Mouse (Mus musculus): ENCODE measurements around the gene Fto.

The Fto gene

GRCm38 (mm10) chr8:91528967-91529366 is 215.6 kb downstream of the Fto start:
- no peak for DNase-seq (ENCODE audit: low spot score)

GRCm38 (mm10) chr8:91529699-91530098 is 216.4 kb downstream of the Fto start:
- no peak for DNase-seq (ENCODE audit: low spot score)

- no peak for DNase-seq (ENCODE audit: low spot score)
Observed at GRCm38 (mm10) chr8:91530656-91531055, 217.3 kb downstream of the Fto start.

- peak; percentile 87 for DNase-seq (ENCODE audit: low spot score)
Observed at GRCm38 (mm10) chr8:91531971-91532370, 218.6 kb downstream of the Fto start.

- peak; percentile 47 for DNase-seq (ENCODE audit: low spot score)
Observed at GRCm38 (mm10) chr8:91532671-91533436, 219.5 kb downstream of the Fto start.

GRCm38 (mm10) chr8:91534752-91535151 is 221.4 kb downstream of the Fto start:
- DNase-seq (ENCODE audit: low spot score) = no peak

GRCm38 (mm10) chr8:91538109-91538508 is 224.8 kb downstream of the Fto start:
- no peak for DNase-seq (ENCODE audit: low spot score)

- DNase-seq (ENCODE audit: low spot score) = no peak
Observed at GRCm38 (mm10) chr8:91538892-91539291, 225.6 kb downstream of the Fto start.

GRCm38 (mm10) chr8:91539586-91539985 is 226.3 kb downstream of the Fto start:
- no peak for DNase-seq (ENCODE audit: low spot score)

- DNase-seq (ENCODE audit: low spot score) = no peak
Observed at GRCm38 (mm10) chr8:91541229-91541628, 227.9 kb downstream of the Fto start.

- DNase-seq (ENCODE audit: low spot score) = no peak
Observed at GRCm38 (mm10) chr8:91545561-91545960, 232.2 kb downstream of the Fto start.

- DNase-seq (ENCODE audit: low spot score) = no peak
Observed at GRCm38 (mm10) chr8:91546599-91546998, 233.3 kb downstream of the Fto start.

- DNase-seq (ENCODE audit: low spot score) = no peak
Observed at GRCm38 (mm10) chr8:91550131-91550530, 236.8 kb downstream of the Fto start.

- no peak for DNase-seq (ENCODE audit: low spot score)
Observed at GRCm38 (mm10) chr8:91551166-91551765, 237.9 kb downstream of the Fto start.

- DNase-seq (ENCODE audit: low spot score) = peak; percentile 47
Observed at GRCm38 (mm10) chr8:91551775-91552538, 238.6 kb downstream of the Fto start.

GRCm38 (mm10) chr8:91552635-91553034 is 239.3 kb downstream of the Fto start:
- no peak for DNase-seq (ENCODE audit: low spot score)

- DNase-seq (ENCODE audit: low spot score) = no peak
Observed at GRCm38 (mm10) chr8:91553387-91553786, 240.1 kb downstream of the Fto start.

- DNase-seq (ENCODE audit: low spot score) = no peak
Observed at GRCm38 (mm10) chr8:91557041-91557587, 243.8 kb downstream of the Fto start.

- no peak for DNase-seq (ENCODE audit: low spot score)
Observed at GRCm38 (mm10) chr8:91558408-91558807, 245.1 kb downstream of the Fto start.

- no peak for DNase-seq (ENCODE audit: low spot score)
Observed at GRCm38 (mm10) chr8:91560017-91560591, 246.8 kb downstream of the Fto start.

- DNase-seq (ENCODE audit: low spot score) = no peak
Observed at GRCm38 (mm10) chr8:91561241-91561640, 247.9 kb downstream of the Fto start.

- DNase-seq (ENCODE audit: low spot score) = no peak
Observed at GRCm38 (mm10) chr8:91562600-91562999, 249.3 kb downstream of the Fto start.
